Mouse (Mus musculus) heart, postnatal 0 days (tissue): ENCODE results near the gene Pde4c. TPM values are rescaled to one million over a fixed set of nuclear protein-coding genes. Genes with fewer than 3 reads are reported as not detected.

ENCODE experiments used
- ATAC-seq: fragments of 200-750 bp; cut with Nextera tagmentation; 2 replicates; pipeline ENCODE4 v1.8.0; 2017; ENCODE audit warnings: low read depth, moderate number of reproducible peaks, moderate library complexity; ENCODE audit not compliant: insufficient read depth
- DNase-seq: peaks from one replicate; pipeline ENCODE4 v3.0.0-alpha.2; 2016; ENCODE audit warnings: low spot score
- H3K27ac ChIP-seq: fragments of 300-500 bp; sonication (generic); 2 replicates; pipeline ENCODE4 v1.5.1; 2014; ENCODE audit warnings: low read depth, mild to moderate bottlenecking
- H3K27me3 ChIP-seq: fragments of 300-500 bp; sonication (generic); 2 replicates; pipeline ENCODE4 v1.6.1; 2014; ENCODE audit warnings: low read length, mixed read lengths; ENCODE audit not compliant: control insufficient read depth, insufficient read depth
- H3K36me3 ChIP-seq: fragments of 300-500 bp; sonication (generic); replicated peaks from 2 replicates; pipeline ENCODE4 v1.6.1; 2014; ENCODE audit warnings: low read length, mixed read lengths; ENCODE audit not compliant: control insufficient read depth, insufficient read depth
- H3K4me1 ChIP-seq: fragments of 300-500 bp; sonication (generic); 2 replicates; pipeline ENCODE4 v1.6.1; 2014; ENCODE audit warnings: antibody characterized with exemption; ENCODE audit not compliant: control insufficient read depth, insufficient read depth
- H3K4me2 ChIP-seq: fragments of 300-500 bp; sonication (generic); 2 replicates; pipeline ENCODE4 v1.6.1; 2014; ENCODE audit warnings: low read depth, mild to moderate bottlenecking, low read length, moderate library complexity
- H3K4me3 ChIP-seq: fragments of 300-500 bp; sonication (generic); 2 replicates; pipeline ENCODE4 v1.5.1; 2014; ENCODE audit warnings: low read depth, low read length
- H3K9ac ChIP-seq: fragments of 300-500 bp; sonication (generic); replicated peaks from 2 replicates; pipeline ENCODE4 v1.6.1; 2014; ENCODE audit warnings: low read depth, low read length, mixed read lengths
- H3K9me3 ChIP-seq: fragments of 300-500 bp; sonication (generic); replicated peaks from 2 replicates; pipeline ENCODE4 v1.6.1; 2016; ENCODE audit warnings: low read length; ENCODE audit not compliant: control insufficient read depth
- CTCF ChIP-seq: IDR thresholded peaks from 2 replicates; pipeline ENCODE4 v1.5.1; 2016; ENCODE audit warnings: antibody characterized with exemption, control low read depth, low read depth
- EP300 ChIP-seq: IDR thresholded peaks from 2 replicates; pipeline ENCODE4 v1.6.1; 2016; ENCODE audit warnings: antibody characterized with exemption, low read depth
- WGBS: fragments of 180-500 bp; shearing (Covaris S2); extraction: QIAGEN DNeasy Blood & Tissue Kit; methylation state at CpG from one replicate; pipeline ENCODE4 v1.1.7; 2014; 5-methylcytosine and 5-hydroxymethylcytosine counted together
- polyA plus RNA-seq: library from polyadenylated mRNA; unstranded; fragments of >200 nt; fragmentation: Nextera tagmentation; extraction: Ambion mirVana; gene quantifications from 2 replicates; pipeline ENCODE4 v1.2.1, GENCODE M21; 2015
- total RNA-seq: library from RNA; depleted of rRNA; stranded (reverse); fragments of >200 nt; gene quantifications from 2 replicates; pipeline ENCODE4 v1.2.3, GENCODE M21; 2014; ENCODE audit warnings: low replicate concordance

Pde4c gene
- total and polyA plus RNA-seq, 2 experiments from 2014 or later = 0.42 to 0.56 TPM

GRCm38 (mm10) chr8:70716521-70717400, 6.8 kb upstream of the Pde4c start:
- no peak overlapping the region for H3K9ac ChIP-seq
- TF ChIP-seq EP300 = no peak
- TF ChIP-seq CTCF = no peak
- 0 out of 2 replicates have a peak, but pooled peaks cover 8% of the 10 kb centered on the region for H3K27me3 ChIP-seq
- no peak overlapping the region for H3K27ac ChIP-seq
- H3K9me3 ChIP-seq = no peaks in the 10 kb centered on the region
- H3K4me3 ChIP-seq = no peak overlapping the region
- H3K4me2 ChIP-seq = no peak overlapping the region
- ATAC-seq (no peak), DNase-seq (no peak)
- H3K4me1 ChIP-seq = no peaks in the 10 kb centered on the region
- H3K36me3 ChIP-seq = no peaks in the 10 kb centered on the region
- WGBS = 75% methylated on average over 40 of the region's 40 CpGs

DNA sequence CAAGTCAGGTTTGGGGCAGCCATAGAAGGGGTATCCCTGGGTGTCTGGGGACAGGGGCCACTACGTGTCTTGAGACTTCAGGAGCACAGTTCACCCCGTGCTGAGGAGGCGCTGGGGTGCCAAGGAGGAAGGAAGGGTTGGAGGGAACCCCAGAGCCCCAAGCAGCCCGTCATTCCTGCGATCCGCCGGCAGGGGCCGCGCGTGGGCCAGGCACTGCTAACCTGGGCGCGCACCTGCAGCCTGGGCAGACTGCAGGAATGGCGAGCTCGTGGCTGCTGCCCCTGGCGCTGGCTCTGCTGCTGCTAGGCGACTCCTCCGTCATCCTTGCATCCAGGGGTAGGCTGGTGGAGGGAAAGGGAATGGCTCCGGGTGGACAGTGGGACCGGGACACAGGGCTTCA, 5.2 kb upstream of the Pde4c start, which contains the start of gene Gm3336:
TSS of gene Gm3336 (plus strand) at position 247 of the 400 bp plus-strand sequence.
- 2% methylated on average over 16 of the region's 19 CpGs for WGBS
- DNase-seq (no peak), ATAC-seq (no peak)
- H3K4me1 ChIP-seq = no peaks in the 10 kb centered on the region
- H3K9me3 ChIP-seq = no peaks in the 10 kb centered on the region
- no peak within 1 kb of the TSS for H3K27ac ChIP-seq
- no peak for TF ChIP-seq EP300
- TF ChIP-seq CTCF = peak; percentile 69
- H3K4me2 ChIP-seq = no peak within 1 kb of the TSS
- no peak within 1 kb of the TSS for H3K4me3 ChIP-seq
- 0 out of 2 replicates have a peak, but pooled peaks cover 8% of the 10 kb centered on the region for H3K27me3 ChIP-seq
- H3K9ac ChIP-seq = no peak within 1 kb of the TSS
- H3K36me3 ChIP-seq = no peaks in the 10 kb centered on the region

DNA sequence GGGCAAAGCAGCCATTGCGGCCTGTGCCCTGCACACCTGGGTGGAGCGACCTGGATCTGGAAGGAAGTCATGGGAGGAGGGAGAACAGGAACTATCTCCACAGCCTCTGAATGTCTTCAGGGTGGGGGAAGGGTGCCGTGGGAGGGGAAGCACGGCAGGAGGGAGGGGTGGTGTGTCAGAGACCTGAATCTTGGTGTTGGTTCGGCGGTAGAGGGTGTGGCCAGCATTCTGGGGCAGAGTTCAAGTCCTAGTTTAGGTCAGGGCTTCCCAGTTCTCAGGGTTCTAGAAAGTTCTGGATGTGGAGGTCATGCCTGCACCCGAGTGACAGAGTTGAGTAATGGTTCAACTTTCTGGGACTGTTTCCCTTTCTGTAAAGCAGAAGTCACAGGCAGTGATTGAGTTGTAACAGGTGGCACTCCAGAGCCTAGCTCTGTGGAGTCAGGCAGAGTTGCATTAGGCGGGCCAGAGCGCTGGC, 3.7 kb upstream of the Pde4c start:
- Histone ChIP-seq H3K36me3 (no peaks in the 10 kb centered on the region), H3K27me3 (0 out of 2 replicates have a peak, but pooled peaks cover 8% of the 10 kb centered on the region), H3K9me3 (no peaks in the 10 kb centered on the region), H3K4me2 (no peak overlapping the region), H3K4me3 (no peak overlapping the region), H3K9ac (no peak overlapping the region), H3K27ac (no peak overlapping the region), H3K4me1 (no peaks in the 10 kb centered on the region)
- WGBS = 49% methylated on average over 9 of the region's 9 CpGs
- TF ChIP-seq EP300 (no peak), CTCF (no peak)
- DNase-seq = no peak
- ATAC-seq = no peak

DNA sequence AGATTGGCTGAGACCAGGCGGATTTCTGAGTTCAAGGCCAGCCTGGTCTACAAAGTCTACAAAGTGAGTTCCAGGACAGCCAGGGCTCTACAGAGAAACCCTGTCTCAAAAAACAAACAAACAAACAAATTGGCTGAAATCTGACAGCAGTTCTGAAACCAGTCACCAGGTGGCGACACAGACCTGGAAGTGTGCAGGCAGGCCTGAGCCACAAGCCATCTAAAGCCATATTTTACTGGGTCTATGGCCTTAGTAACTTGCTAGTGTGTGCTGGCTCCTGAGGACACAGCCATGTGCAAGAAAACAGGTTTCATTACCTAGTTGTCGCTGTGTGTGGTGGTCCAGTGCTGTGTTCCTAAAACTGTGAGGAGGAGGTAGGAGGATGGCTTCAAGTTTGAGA, 2.8 kb upstream of the Pde4c start:
- 0 out of 2 replicates have a peak, but pooled peaks cover 8% of the 10 kb centered on the region for H3K27me3 ChIP-seq
- no peak overlapping the region for H3K9ac ChIP-seq
- DNase-seq (peak; percentile 43), ATAC-seq (peak; percentile 62; the same call in 1 of the 2 replicates)
- H3K4me2 ChIP-seq = no peak overlapping the region
- H3K4me3 ChIP-seq = no peak overlapping the region
- no peak for TF ChIP-seq EP300
- TF ChIP-seq CTCF = peak; percentile 96
- no peak overlapping the region for H3K27ac ChIP-seq
- 1% methylated on average over 3 of the region's 3 CpGs for WGBS
- no peaks in the 10 kb centered on the region for H3K36me3 ChIP-seq
- no peaks in the 10 kb centered on the region for H3K4me1 ChIP-seq
- no peaks in the 10 kb centered on the region for H3K9me3 ChIP-seq

DNA sequence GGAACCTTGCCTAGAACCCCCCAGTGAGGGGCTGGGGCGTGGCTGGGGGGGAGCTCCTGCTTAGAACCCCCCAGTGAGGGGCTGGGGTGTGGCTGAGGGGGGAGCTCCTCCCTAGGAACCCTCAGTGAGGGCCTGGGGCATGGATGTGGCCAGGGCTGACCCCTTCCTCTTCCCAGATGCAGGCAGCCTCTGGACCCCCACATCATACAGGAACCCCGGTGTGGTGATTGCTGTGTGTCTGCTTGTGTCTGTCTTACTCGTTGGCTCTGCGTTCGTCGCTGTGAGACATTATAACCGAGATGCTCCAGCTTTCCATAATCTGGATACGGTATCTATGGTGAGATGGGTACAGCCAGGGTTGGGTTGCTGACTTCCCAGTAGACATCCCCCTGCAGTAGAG, 1.9 kb upstream of the Pde4c start:
- ATAC-seq (no peak), DNase-seq (no peak)
- Histone ChIP-seq H3K4me2 (no peak overlapping the region), H3K9ac (no peak overlapping the region), H3K27ac (no peak overlapping the region), H3K36me3 (no peaks in the 10 kb centered on the region), H3K4me3 (no peak overlapping the region), H3K9me3 (no peaks in the 10 kb centered on the region), H3K4me1 (no peaks in the 10 kb centered on the region), H3K27me3 (peaks cover 14% of the 10 kb centered on the region; the same call in 1 of the 2 replicates)
- TF ChIP-seq EP300 = no peak
- TF ChIP-seq CTCF = no peak
- 78% methylated on average over 8 of the region's 8 CpGs for WGBS
